Mouse (Mus musculus) intestine, embryonic 16.5 days (tissue): Measurements from ENCODE around the gene Fam124a. TPM values are rescaled to one million over a fixed set of nuclear protein-coding genes. Genes with fewer than 3 reads are reported as not detected.

ENCODE experiments used
- ATAC-seq: fragments of 200-750 bp; cut with Nextera tagmentation; 2 replicates; pipeline ENCODE4 v1.8.0; 2017; ENCODE audit warnings: moderate TSS enrichment, moderate library complexity
- H3K27ac ChIP-seq: fragments of 300-500 bp; sonication (generic); 2 replicates; pipeline ENCODE4 v1.5.1; 2014; ENCODE audit warnings: mild to moderate bottlenecking, low read length
- H3K27me3 ChIP-seq: fragments of 300-500 bp; sonication (generic); replicated peaks from 2 replicates; pipeline ENCODE4 v1.6.1; 2014; ENCODE audit warnings: low read length, control low read depth, mixed read lengths; ENCODE audit not compliant: control insufficient read depth, insufficient read depth
- H3K36me3 ChIP-seq: fragments of 300-500 bp; sonication (generic); 2 replicates; pipeline ENCODE4 v1.6.1; 2014; ENCODE audit warnings: low read length, control low read depth; ENCODE audit not compliant: control insufficient read depth, insufficient read depth
- H3K4me1 ChIP-seq: fragments of 300-500 bp; sonication (generic); 2 replicates; pipeline ENCODE4 v1.6.1; 2014; ENCODE audit warnings: low read length, control low read depth, mixed read lengths; ENCODE audit not compliant: control insufficient read depth, insufficient read depth
- H3K4me2 ChIP-seq: fragments of 300-500 bp; sonication (generic); 2 replicates; pipeline ENCODE4 v1.6.1; 2014; ENCODE audit warnings: low read depth, low read length, control low read depth
- H3K4me3 ChIP-seq: fragments of 300-500 bp; sonication (generic); 2 replicates; pipeline ENCODE4 v1.5.1; 2014; ENCODE audit warnings: mild to moderate bottlenecking, low read length
- H3K9ac ChIP-seq: fragments of 300-500 bp; sonication (generic); 2 replicates; pipeline ENCODE4 v1.6.1; 2014; ENCODE audit warnings: low read depth, low read length
- H3K9me3 ChIP-seq: fragments of 300-500 bp; sonication (generic); 2 replicates; pipeline ENCODE4 v1.6.1; 2016; ENCODE audit warnings: low read length, control low read depth; ENCODE audit not compliant: control insufficient read depth
- WGBS: fragments of 180-500 bp; shearing (Covaris S2); extraction: QIAGEN DNeasy Blood & Tissue Kit; methylation state at CpG from one replicate; pipeline ENCODE4 v1.1.7; 2014; 5-methylcytosine and 5-hydroxymethylcytosine counted together
- polyA plus RNA-seq: library from polyadenylated mRNA; unstranded; fragments of >200 nt; fragmentation: Nextera tagmentation; extraction: Ambion mirVana; gene quantifications from 2 replicates; pipeline ENCODE4 v1.2.1, GENCODE M21; 2015

Gene Fam124a
- polyA plus RNA-seq, 1 experiment from 2014 or later = 5.0 TPM

GRCm38 (mm10) chr14:62569463-62569862 lies 13.9 kb downstream of the Fam124a start:
- no peak for ATAC-seq
- no peaks in the 10 kb centered on the region for H3K9me3 ChIP-seq
- H3K4me1 ChIP-seq = peaks cover 11% of the 10 kb centered on the region
- no peak overlapping the region for H3K4me3 ChIP-seq
- 82% methylated on average over 5 of the region's 5 CpGs for WGBS
- peak overlapping the region; percentile 60; the same call in 1 of the 2 replicates for H3K27ac ChIP-seq
- H3K27me3 ChIP-seq = no peaks in the 10 kb centered on the region
- no peak overlapping the region for H3K4me2 ChIP-seq
- no peak overlapping the region for H3K9ac ChIP-seq
- H3K36me3 ChIP-seq = no peaks in the 10 kb centered on the region

GRCm38 (mm10) chr14:62570299-62570698 lies 14.8 kb downstream of the Fam124a start:
- H3K4me3 ChIP-seq = no peak overlapping the region
- 35% methylated on average over 4 of the region's 4 CpGs for WGBS
- H3K27me3 ChIP-seq = no peaks in the 10 kb centered on the region
- peaks cover 11% of the 10 kb centered on the region for H3K4me1 ChIP-seq
- H3K9ac ChIP-seq = no peak overlapping the region
- H3K27ac ChIP-seq = peak overlapping the region; percentile 60
- peak; percentile 95 for ATAC-seq
- H3K9me3 ChIP-seq = no peaks in the 10 kb centered on the region
- no peak overlapping the region for H3K4me2 ChIP-seq
- H3K36me3 ChIP-seq = no peaks in the 10 kb centered on the region

GRCm38 (mm10) chr14:62573454-62573853 lies 17.9 kb downstream of the Fam124a start:
- peak; percentile 36; the same call in 1 of the 2 replicates for ATAC-seq
- Histone ChIP-seq H3K9ac (no peak overlapping the region), H3K36me3 (no peaks in the 10 kb centered on the region), H3K27me3 (no peaks in the 10 kb centered on the region), H3K27ac (no peak overlapping the region), H3K4me1 (peaks cover 11% of the 10 kb centered on the region), H3K4me3 (no peak overlapping the region), H3K9me3 (no peaks in the 10 kb centered on the region), H3K4me2 (no peak overlapping the region)
- WGBS = 22% methylated on average over 2 of the region's 3 CpGs

GRCm38 (mm10) chr14:62574906-62575305 lies 19.4 kb downstream of the Fam124a start:
- Histone ChIP-seq H3K9ac (no peak overlapping the region), H3K9me3 (no peaks in the 10 kb centered on the region), H3K4me3 (no peak overlapping the region), H3K4me2 (no peak overlapping the region), H3K4me1 (peaks cover 8% of the 10 kb centered on the region), H3K27ac (no peak overlapping the region), H3K36me3 (no peaks in the 10 kb centered on the region), H3K27me3 (no peaks in the 10 kb centered on the region)
- 65% methylated on average over 6 of the region's 6 CpGs for WGBS
- no peak for ATAC-seq

- Histone ChIP-seq H3K36me3 (no peaks in the 10 kb centered on the region), H3K27ac (no peak overlapping the region), H3K9ac (no peak overlapping the region), H3K9me3 (no peaks in the 10 kb centered on the region), H3K27me3 (no peaks in the 10 kb centered on the region), H3K4me2 (no peak overlapping the region), H3K4me3 (no peak overlapping the region), H3K4me1 (peaks cover 3% of the 10 kb centered on the region)
- no peak for ATAC-seq
- WGBS = 73% methylated on average over 8 of the region's 8 CpGs
Observed at GRCm38 (mm10) chr14:62575862-62576261, 20.3 kb downstream of the Fam124a start.

- H3K9me3 ChIP-seq = no peaks in the 10 kb centered on the region
- 86% methylated on average over 3 of the region's 3 CpGs for WGBS
- no peak overlapping the region for H3K9ac ChIP-seq
- no peak overlapping the region for H3K27ac ChIP-seq
- no peaks in the 10 kb centered on the region for H3K4me1 ChIP-seq
- no peaks in the 10 kb centered on the region for H3K27me3 ChIP-seq
- no peak overlapping the region for H3K4me3 ChIP-seq
- no peaks in the 10 kb centered on the region for H3K36me3 ChIP-seq
- ATAC-seq = no peak
- no peak overlapping the region for H3K4me2 ChIP-seq
Observed at GRCm38 (mm10) chr14:62580945-62581344, 25.4 kb downstream of the Fam124a start.

GRCm38 (mm10) chr14:62581768-62582167 lies 26.2 kb downstream of the Fam124a start:
- Histone ChIP-seq H3K9me3 (no peaks in the 10 kb centered on the region), H3K4me3 (no peak overlapping the region), H3K4me1 (no peaks in the 10 kb centered on the region), H3K9ac (no peak overlapping the region), H3K36me3 (no peaks in the 10 kb centered on the region), H3K27ac (no peak overlapping the region), H3K4me2 (no peak overlapping the region), H3K27me3 (no peaks in the 10 kb centered on the region)
- no peak for ATAC-seq
- WGBS = 74% methylated on average over 9 of the region's 9 CpGs

- H3K4me2 ChIP-seq = no peak overlapping the region
- no peaks in the 10 kb centered on the region for H3K9me3 ChIP-seq
- H3K9ac ChIP-seq = no peak overlapping the region
- H3K4me1 ChIP-seq = no peaks in the 10 kb centered on the region
- no peaks in the 10 kb centered on the region for H3K36me3 ChIP-seq
- no peaks in the 10 kb centered on the region for H3K27me3 ChIP-seq
- no peak overlapping the region for H3K27ac ChIP-seq
- ATAC-seq = no peak
- no peak overlapping the region for H3K4me3 ChIP-seq
Observed at GRCm38 (mm10) chr14:62584637-62585036, 29.1 kb downstream of the Fam124a start.

GRCm38 (mm10) chr14:62585338-62585737 lies 29.8 kb downstream of the Fam124a start:
- H3K36me3 ChIP-seq = no peaks in the 10 kb centered on the region
- WGBS = 55% methylated on average over 3 of the region's 3 CpGs
- H3K9me3 ChIP-seq = no peaks in the 10 kb centered on the region
- no peaks in the 10 kb centered on the region for H3K27me3 ChIP-seq
- H3K4me2 ChIP-seq = no peak overlapping the region
- H3K27ac ChIP-seq = no peak overlapping the region
- ATAC-seq = no peak
- no peak overlapping the region for H3K9ac ChIP-seq
- H3K4me1 ChIP-seq = no peaks in the 10 kb centered on the region
- no peak overlapping the region for H3K4me3 ChIP-seq

GRCm38 (mm10) chr14:62600109-62600522 lies 44.6 kb downstream of the Fam124a start:
- Histone ChIP-seq H3K4me1 (no peaks in the 10 kb centered on the region), H3K27ac (no peak overlapping the region), H3K4me3 (no peak overlapping the region), H3K9me3 (no peaks in the 10 kb centered on the region), H3K36me3 (no peaks in the 10 kb centered on the region), H3K9ac (no peak overlapping the region), H3K4me2 (no peak overlapping the region), H3K27me3 (no peaks in the 10 kb centered on the region)
- WGBS = 72% methylated on average over 6 of the region's 6 CpGs
- no peak for ATAC-seq
